Mouse (Mus musculus) heart, adult 2 months (tissue): ENCODE measurements around the gene Nup54.

ENCODE experiments used
- CTCF ChIP-seq: fragments of 200-600 bp; IDR thresholded peaks from 2 replicates; pipeline ENCODE4 v1.8.1; 2022; ENCODE audit warnings: antibody characterized with exemption, mild to moderate bottlenecking, moderate library complexity
- POLR2A ChIP-seq: fragments of 200-500 bp; IDR thresholded peaks from 2 replicates; pipeline ENCODE4 v1.6.1; 2011; ENCODE audit warnings: mild to moderate bottlenecking, low read depth, low read length, control low read depth; ENCODE audit not compliant: insufficient read depth

DNA sequence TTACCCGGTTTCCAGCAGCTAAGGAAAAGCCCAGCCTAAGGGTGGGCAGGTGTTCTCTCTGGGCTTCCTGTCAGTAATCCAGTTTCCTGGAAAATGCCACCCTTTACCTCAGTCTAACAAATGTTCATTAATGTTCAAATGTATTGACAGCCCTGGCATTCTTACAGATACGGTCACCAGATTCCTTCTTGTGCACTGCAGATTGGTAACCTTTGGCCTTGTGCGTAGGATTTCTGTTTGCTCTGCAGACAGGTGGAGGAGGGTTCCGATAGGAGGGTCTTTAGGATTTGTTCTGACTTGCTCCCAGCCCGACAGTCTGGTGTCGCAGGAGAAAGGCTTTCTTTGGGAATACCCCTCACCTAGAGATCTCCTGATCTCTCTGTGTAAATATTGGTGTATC, 68.5 kb downstream of the Nup54 start:
- no peak for TF ChIP-seq CTCF
- no peak for TF ChIP-seq POLR2A
